Mouse (Mus musculus) E14TG2a.4 (cell line): ENCODE measurements at regions not wholly inside any gene's neighbourhood (a gene's known extent, or its start where the extent isn't known, plus 50 kb on each side); places are given as distances from the start of the nearest gene placed in this dataset.

ENCODE experiments used
- CTCF ChIP-seq: conservative IDR thresholded peaks from 2 replicates; pipeline ENCODE4 v1.5.1; 2014; ENCODE audit warnings: low read length
- NANOG ChIP-seq: IDR thresholded peaks from 2 replicates; pipeline ENCODE4 v1.6.1; 2014; ENCODE audit warnings: borderline replicate concordance, low read length, mixed read lengths
- POU5F1 ChIP-seq: IDR thresholded peaks from 2 replicates; pipeline ENCODE4 v1.6.1; 2014; ENCODE audit warnings: low read length, borderline replicate concordance

DNA sequence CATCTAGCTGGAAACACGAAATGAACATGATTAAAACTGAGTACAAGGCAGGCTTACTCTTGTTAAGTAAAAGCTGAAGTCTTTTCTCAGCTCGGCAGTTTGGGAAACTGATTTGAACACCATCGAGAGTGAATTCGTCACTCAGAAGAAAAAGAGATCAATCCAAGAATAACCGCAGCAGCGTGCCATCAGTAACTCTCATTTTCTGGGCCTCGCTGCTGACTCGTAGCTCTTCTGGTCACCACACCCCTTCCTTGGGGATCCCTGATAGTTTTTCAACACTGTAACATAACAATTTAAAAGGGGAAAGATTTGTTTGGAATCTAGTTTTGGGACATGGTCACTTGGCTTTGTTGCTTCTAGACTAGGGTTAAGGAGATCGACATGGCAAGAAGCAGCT lies 337.0 kb downstream of the Pax3 start:
- TF ChIP-seq CTCF = no peak
- no peak for TF ChIP-seq POU5F1
- no peak for TF ChIP-seq NANOG
